Mouse (Mus musculus) erythroblast, embryonic 14.5 days (primary cell): Measurements from ENCODE around the gene Gcnt7.

Experiments
- GATA1 ChIP-seq: IDR thresholded peaks from 2 replicates; pipeline ENCODE4 v1.6.1; 2012; ENCODE audit warnings: low read length, inconsistent platforms, mixed read lengths
- TAL1 ChIP-seq: IDR thresholded peaks from 3 replicates; pipeline ENCODE4 v1.6.1; 2012; ENCODE audit warnings: low read length, inconsistent platforms, mixed read lengths

GRCm38 (mm10) chr2:172462813-172463212 lies 4.4 kb upstream of the Gcnt7 start:
- TF ChIP-seq TAL1: no peak
- no peak for TF ChIP-seq GATA1
